Mouse (Mus musculus): Measurements from ENCODE around the gene Mrgprb5.
"Not testable (repeated sequence)": the region's sequence is repeated elsewhere in the genome, so short reads cannot be mapped to it uniquely, and the experiment has no call there.

Gene Mrgprb5

DNA sequence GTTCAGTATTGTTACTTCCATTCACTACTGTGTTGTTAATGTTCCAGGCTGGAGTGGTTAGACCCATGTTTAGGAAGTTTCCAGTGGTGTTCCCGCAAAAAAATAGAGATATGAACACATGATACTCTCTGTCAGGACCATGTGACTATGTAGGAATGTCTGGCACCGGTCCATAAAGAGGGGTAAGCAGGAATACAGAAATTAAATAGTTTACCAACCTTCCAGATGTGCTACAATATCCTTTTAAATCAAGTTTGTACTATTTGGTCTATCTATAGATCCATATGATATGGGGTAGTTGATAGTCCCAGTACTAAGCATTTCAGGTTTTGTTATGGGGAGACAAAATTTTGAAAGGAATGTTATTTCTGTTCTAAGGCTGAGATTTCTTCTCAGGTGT, at the start of gene Mrgprb5:
TSS of gene Mrgprb5 (minus strand) at position 101 of the 400 bp plus-strand sequence.
- no peak for DNase-seq (ENCODE audit: low spot score in 2 of 2)

DNA sequence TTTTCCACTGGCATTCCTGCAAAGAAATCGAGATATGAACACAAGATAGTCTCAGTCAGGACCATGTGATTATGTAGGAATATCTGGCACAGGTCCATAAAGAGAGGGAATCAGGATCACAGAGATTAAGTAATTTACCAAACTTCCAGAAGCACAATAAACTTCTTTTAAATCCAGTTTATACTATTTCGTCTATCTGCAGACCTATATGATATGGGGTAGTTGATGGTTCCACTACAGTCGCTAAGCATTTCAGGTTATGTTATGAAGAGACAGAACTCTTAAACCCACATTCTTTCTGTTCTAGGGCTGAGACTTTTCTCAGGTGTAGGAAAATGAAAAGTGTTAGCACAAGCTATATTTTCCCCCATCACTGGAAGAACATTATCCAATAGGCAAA, 30.4 kb upstream of the Mrgprb5 start, which contains the start of gene Mrgprb4:
TSS of gene Mrgprb4 (minus strand) at position 101 of the 400 bp plus-strand sequence.
- no peak for DNase-seq (ENCODE audit: low spot score in 2 of 2)

DNA sequence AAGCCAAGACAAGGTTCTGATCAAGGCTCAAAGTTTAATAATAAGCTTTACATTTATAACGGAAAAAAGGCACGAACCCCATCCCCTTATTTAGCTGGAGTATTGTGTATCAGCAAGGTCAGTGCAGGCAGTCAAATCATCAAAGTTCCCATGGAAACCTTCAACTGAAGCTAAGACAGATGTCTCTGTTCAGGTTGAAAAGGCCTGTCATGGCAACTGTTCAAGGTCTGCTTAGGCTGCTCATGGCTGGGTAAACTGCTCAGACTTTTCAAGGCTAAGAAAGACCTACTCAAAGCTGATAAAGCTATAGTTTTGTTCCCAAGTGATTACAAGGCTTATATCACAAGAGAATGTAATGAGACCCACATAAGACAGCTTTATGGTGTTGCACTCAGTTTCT, 1.3 kb downstream of the Mrgprb5 start:
- DNase-seq (ENCODE audit: low spot score in 2 of 2): no peak

DNA sequence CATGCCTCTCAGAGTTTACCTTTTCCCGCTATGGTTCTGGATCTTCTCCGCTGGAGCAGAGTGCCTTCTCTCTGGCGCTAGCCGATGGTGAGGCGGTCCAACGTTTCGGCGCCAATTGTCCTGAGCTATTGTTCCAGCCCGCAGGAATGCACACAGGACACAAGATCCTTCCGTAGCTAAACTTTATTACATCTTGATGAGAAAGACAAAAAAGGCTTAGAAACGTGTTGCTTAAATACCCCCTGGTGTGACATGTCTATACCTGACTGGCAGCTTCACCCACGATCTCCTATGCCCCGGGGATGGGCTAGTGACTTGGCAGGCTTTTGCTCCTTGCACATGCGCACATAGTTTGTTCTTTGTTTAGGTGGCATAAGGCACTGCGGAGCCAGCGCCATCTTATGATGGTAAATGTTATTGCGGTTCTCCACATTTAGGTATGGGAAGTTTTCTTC, 30.5 kb downstream of the Mrgprb5 start:
- DNase-seq (ENCODE audit: low spot score in 2 of 2): peak in 1 of 2 experiments; percentile 1

DNA sequence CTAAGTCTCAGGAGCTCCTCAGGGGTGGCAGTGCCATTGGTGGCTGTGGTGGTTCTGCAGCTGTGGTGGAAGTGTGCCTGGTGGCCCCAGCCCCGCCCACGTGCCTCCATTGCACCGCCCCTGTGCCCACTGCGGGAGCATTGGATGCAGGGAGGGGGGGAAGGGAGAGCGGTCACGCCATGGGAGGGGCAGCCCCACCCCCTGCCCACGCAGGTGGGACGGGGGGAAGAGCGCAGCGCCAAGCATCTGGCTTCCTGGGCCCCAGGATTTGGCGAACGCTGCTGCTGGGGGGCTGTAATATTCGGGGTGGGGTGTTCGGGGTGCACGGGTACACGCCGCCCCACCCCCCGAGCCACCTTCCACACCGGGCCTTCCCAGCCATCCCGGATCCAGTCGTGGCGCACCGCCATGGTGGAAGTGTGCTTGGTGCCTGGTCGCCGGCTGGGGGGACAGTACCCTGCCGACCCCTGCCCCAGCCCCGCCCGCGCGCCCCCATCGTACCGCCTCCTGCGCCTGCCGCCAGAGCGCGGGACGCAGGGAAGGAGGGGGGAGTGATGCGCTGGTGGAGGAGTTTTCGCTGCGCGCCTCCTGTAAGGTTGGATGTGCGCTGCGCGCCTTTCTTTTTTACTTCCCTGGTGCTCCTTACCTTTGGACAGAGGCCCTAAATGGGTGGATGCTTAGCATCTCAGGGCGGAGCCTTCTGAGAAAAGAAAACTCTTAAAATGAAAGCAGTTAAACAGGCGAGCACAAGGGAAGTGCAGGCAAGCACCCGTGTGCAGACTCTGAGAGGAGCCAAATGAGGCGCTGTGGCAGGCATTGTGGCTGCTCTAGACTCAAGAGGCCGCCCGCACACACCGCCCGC, 31.4 kb downstream of the Mrgprb5 start:
- DNase-seq (ENCODE audit: low spot score in 2 of 2): no peak

DNA sequence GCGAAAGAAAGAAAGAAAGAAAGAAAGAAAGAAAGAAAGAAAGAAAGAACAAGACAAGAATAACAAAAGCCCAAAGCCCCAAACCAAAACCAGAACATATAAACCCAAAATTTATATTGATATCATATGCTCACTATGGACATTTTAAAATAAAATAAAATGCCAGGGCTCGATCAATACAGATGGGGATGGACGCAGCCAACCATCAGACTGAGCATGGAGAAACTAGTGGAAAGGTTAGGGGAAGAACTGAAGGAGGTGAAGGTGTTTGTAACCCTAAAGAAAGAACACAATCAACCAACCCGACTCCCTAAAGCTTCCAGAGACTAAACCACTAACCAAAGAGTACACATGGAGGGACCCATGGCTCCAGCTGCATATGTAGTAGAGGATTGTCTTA, 36.1 kb downstream of the Mrgprb5 start:
- no peak for DNase-seq (ENCODE audit: low spot score in 2 of 2)

DNA sequence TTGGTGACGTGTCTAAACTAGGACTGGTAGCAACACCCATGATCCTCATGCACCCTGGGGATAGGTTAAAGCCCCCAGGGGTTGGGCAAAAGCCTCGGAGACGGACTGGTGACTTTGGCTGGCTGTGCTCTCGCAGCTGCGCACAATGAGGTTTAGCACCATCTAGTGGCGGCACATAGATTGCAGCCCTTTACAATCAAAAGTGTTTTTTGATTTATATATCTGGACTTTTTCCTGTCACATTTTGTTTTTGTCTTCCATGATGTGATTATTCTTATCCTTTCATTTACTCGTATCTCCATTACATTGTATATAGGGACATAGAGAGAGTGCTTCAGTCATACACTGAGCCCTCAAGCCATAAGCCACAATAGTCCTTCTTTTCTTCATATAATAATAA, 36.6 kb downstream of the Mrgprb5 start:
- DNase-seq (ENCODE audit: low spot score in 2 of 2): not testable (repeated sequence)

DNA sequence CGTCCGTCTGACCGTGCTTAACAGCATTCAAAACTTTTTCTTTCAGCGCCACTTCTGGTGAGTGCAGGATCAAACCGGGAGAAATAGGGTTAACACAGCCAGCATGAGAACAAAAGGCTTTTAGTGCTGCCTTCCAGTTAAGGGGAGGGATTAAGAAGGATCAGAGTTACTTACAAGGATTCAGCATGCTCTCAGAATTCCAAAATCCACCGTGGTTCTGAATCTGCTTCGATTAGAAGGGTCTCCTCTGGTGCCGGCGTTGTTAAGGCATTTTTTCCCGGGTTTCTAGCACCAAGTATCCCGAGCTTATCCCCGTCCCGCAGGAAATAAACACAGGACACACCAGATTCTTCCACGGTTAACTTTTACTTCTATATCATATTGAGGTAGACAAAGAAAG, 37.0 kb downstream of the Mrgprb5 start:
- not testable (repeated sequence) for DNase-seq (ENCODE audit: low spot score in 2 of 2)

DNA sequence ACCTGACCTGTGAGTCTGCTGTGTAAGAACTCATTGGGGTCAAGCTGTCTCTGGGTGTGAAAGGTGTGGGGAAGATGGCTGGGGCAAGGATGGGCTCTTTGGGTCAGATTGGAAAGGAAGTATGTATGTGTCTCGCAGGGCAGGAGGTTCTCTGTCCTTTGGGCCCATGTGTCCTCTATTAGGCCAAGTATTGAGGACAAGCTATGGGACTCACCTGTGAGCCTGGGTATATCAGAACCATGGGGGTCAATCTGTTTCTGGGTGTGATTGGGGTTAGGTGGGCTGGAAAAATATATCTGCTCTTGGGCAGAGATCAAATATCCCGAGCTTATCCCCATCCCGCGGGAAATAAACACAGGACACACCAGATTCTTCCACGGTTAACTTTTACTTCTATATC, 45.0 kb downstream of the Mrgprb5 start:
- DNase-seq (ENCODE audit: low spot score in 2 of 2): no peak

Measured in natural killer cell, adult 2 months (primary cell).